Mouse (Mus musculus) adrenal gland, postnatal 10 days (tissue): Measurements from ENCODE around the gene Mbnl1. TPM values are rescaled to one million over a fixed set of nuclear protein-coding genes. Genes with fewer than 3 reads are reported as not detected.
"Not testable (repeated sequence)": the region's sequence is repeated elsewhere in the genome, so short reads cannot be mapped to it uniquely, and the experiment has no call there.

Source experiments
- DNase-seq: peaks from one replicate; pipeline ENCODE4 v3.0.0; 2021; ENCODE audit warnings: mixed read lengths
- long read RNA-seq, 2 experiments: library from polyadenylated mRNA; stranded (forward); transcript quantifications; one replicate each; pipeline ENCODE4 v2.0.0; 2021
- total RNA-seq, 2 experiments: library from RNA; stranded (reverse); gene quantifications; 2 replicates each; pipeline ENCODE4 v1.2.3; 2021

Gene Mbnl1
- 100 to 1,000 TPM; 284 to 333 TPM for total RNA-seq
- long read RNA-seq, experiment 1, full-length matches to known transcripts = 10 of 72 reads
- long read RNA-seq, experiment 1, partial matches to known transcripts = 36 of 72 reads
- long read RNA-seq, experiment 1, other reads (novel, unspliced or antisense) = 26 of 72 reads
- long read RNA-seq, experiment 2, full-length matches to known transcripts = 2 of 38 reads
- long read RNA-seq, experiment 2, partial matches to known transcripts = 13 of 38 reads
- long read RNA-seq, experiment 2, other reads (novel, unspliced or antisense) = 23 of 38 reads

GRCm38 (mm10) chr3:60472681-60473177 is at the start of gene Mbnl1:
TSS of gene Mbnl1 (plus strand) at chr3:60472830.
- DNase-seq = no peak

- no peak for DNase-seq
Observed at GRCm38 (mm10) chr3:60424148-60424547, 48.5 kb upstream of the Mbnl1 start.

GRCm38 (mm10) chr3:60429049-60429448 is 43.6 kb upstream of the Mbnl1 start:
- DNase-seq = no peak

GRCm38 (mm10) chr3:60437254-60437653 is 35.4 kb upstream of the Mbnl1 start:
- peak; percentile 14 for DNase-seq

- DNase-seq = peak; percentile 88
Observed at GRCm38 (mm10) chr3:60437678-60438232, 34.9 kb upstream of the Mbnl1 start.

GRCm38 (mm10) chr3:60438715-60439114 is 33.9 kb upstream of the Mbnl1 start:
- DNase-seq = no peak

- DNase-seq = no peak
Observed at GRCm38 (mm10) chr3:60461828-60462521, 10.7 kb upstream of the Mbnl1 start.

- not testable (repeated sequence) for DNase-seq
Observed at GRCm38 (mm10) chr3:60468667-60469066, 4.0 kb upstream of the Mbnl1 start.

GRCm38 (mm10) chr3:60469170-60469805 is 3.3 kb upstream of the Mbnl1 start:
- not testable (repeated sequence) for DNase-seq

GRCm38 (mm10) chr3:60472011-60472680 is 484 bp upstream of the Mbnl1 start:
- no peak for DNase-seq

GRCm38 (mm10) chr3:60473861-60474653 is 1.4 kb downstream of the Mbnl1 start:
- DNase-seq = no peak

GRCm38 (mm10) chr3:60474654-60474972 is 2.0 kb downstream of the Mbnl1 start:
- DNase-seq = no peak

GRCm38 (mm10) chr3:60475055-60475454 is 2.4 kb downstream of the Mbnl1 start:
- DNase-seq = no peak

- no peak for DNase-seq
Observed at GRCm38 (mm10) chr3:60476751-60477255, 4.2 kb downstream of the Mbnl1 start.

- no peak for DNase-seq
Observed at GRCm38 (mm10) chr3:60478433-60478832, 5.8 kb downstream of the Mbnl1 start.

- no peak for DNase-seq
Observed at GRCm38 (mm10) chr3:60480716-60481115, 8.1 kb downstream of the Mbnl1 start.

GRCm38 (mm10) chr3:60481740-60482399 is 9.2 kb downstream of the Mbnl1 start:
- DNase-seq = no peak

- DNase-seq = no peak
Observed at GRCm38 (mm10) chr3:60483305-60483704, 10.7 kb downstream of the Mbnl1 start.

- DNase-seq = no peak
Observed at GRCm38 (mm10) chr3:60485987-60486712, 13.5 kb downstream of the Mbnl1 start.

GRCm38 (mm10) chr3:60486713-60487170 is 14.1 kb downstream of the Mbnl1 start:
- no peak for DNase-seq
